Mouse (Mus musculus) intestine, embryonic 14.5 days (tissue): ENCODE measurements around the gene Ddx54. TPM values are rescaled to one million over a fixed set of nuclear protein-coding genes. Genes with fewer than 3 reads are reported as not detected.

Experiments
- ATAC-seq: fragments of 200-750 bp; cut with Nextera tagmentation; replicated peaks from 2 replicates; pipeline ENCODE4 v1.8.0; 2017; ENCODE audit warnings: low read depth, moderate number of reproducible peaks, moderate TSS enrichment, moderate library complexity; ENCODE audit not compliant: low FRiP score, low TSS enrichment
- DNase-seq: peaks from one replicate; pipeline ENCODE4 v3.0.0-alpha.2; 2018; ENCODE audit warnings: low spot score
- H3K27ac ChIP-seq: fragments of 300-500 bp; sonication (generic); 2 replicates; pipeline ENCODE4 v1.5.1; 2014; ENCODE audit warnings: low read depth, mild to moderate bottlenecking, control low read depth
- H3K27me3 ChIP-seq: fragments of 300-500 bp; sonication (generic); replicated peaks from 2 replicates; pipeline ENCODE4 v1.6.1; 2014; ENCODE audit warnings: low read length, control low read depth; ENCODE audit not compliant: control insufficient read depth, insufficient read depth
- H3K36me3 ChIP-seq: fragments of 300-500 bp; sonication (generic); 2 replicates; pipeline ENCODE4 v1.6.1; 2014; ENCODE audit warnings: low read length, control low read depth; ENCODE audit not compliant: control insufficient read depth, insufficient read depth
- H3K4me1 ChIP-seq: fragments of 300-500 bp; sonication (generic); replicated peaks from 2 replicates; pipeline ENCODE4 v1.6.1; 2014; ENCODE audit warnings: low read length, control low read depth, mixed read lengths; ENCODE audit not compliant: control insufficient read depth, insufficient read depth
- H3K4me2 ChIP-seq: fragments of 300-500 bp; sonication (generic); 2 replicates; pipeline ENCODE4 v1.6.1; 2014; ENCODE audit warnings: low read length
- H3K4me3 ChIP-seq: fragments of 300-500 bp; sonication (generic); 2 replicates; pipeline ENCODE4 v1.5.1; 2014; ENCODE audit warnings: low read depth, low read length, control low read depth, mixed read lengths
- H3K9ac ChIP-seq: fragments of 300-500 bp; sonication (generic); 2 replicates; pipeline ENCODE4 v1.6.1; 2014; ENCODE audit warnings: mild to moderate bottlenecking, low read length
- H3K9me3 ChIP-seq: fragments of 300-500 bp; sonication (generic); 2 replicates; pipeline ENCODE4 v1.6.1; 2016; ENCODE audit warnings: low read length, control low read depth; ENCODE audit not compliant: control insufficient read depth
- WGBS: fragments of 180-500 bp; shearing (Covaris S2); extraction: QIAGEN DNeasy Blood & Tissue Kit; methylation state at CpG from one replicate; pipeline ENCODE4 v1.1.7; 2014; 5-methylcytosine and 5-hydroxymethylcytosine counted together
- polyA plus RNA-seq: library from polyadenylated mRNA; unstranded; fragments of >200 nt; fragmentation: Nextera tagmentation; extraction: Ambion mirVana; gene quantifications from 2 replicates; pipeline ENCODE4 v1.2.1, GENCODE M21; 2014

Ddx54 gene
- polyA plus RNA-seq, 1 experiment from 2014 or later = 41.0 TPM

- Histone ChIP-seq H3K4me1 (peaks cover 80% of the 10 kb centered on the region), H3K9ac (no peak overlapping the region)
Measured at GRCm38 (mm10) chr5:120568336-120568768, 44.2 kb upstream of the Ddx54 start.

GRCm38 (mm10) chr5:120568964-120569363, 43.6 kb upstream of the Ddx54 start:
- no peak for DNase-seq
- Histone ChIP-seq H3K27ac (0 out of 2 replicates have a peak overlapping the region, but pooled peaks have one; percentile 62), H3K9ac (no peak overlapping the region), H3K36me3 (peaks cover 4% of the 10 kb centered on the region; the same call in 1 of the 2 replicates), H3K4me3 (no peak overlapping the region), H3K4me1 (peaks cover 76% of the 10 kb centered on the region), H3K27me3 (no peaks in the 10 kb centered on the region), H3K9me3 (no peaks in the 10 kb centered on the region), H3K4me2 (no peak overlapping the region)
- ATAC-seq = no peak
- WGBS = 65% methylated on average over 4 of the region's 4 CpGs

More at GRCm38 (mm10) chr5:120568336-120568768, 44.2 kb upstream of the Ddx54 start:
- peaks cover 4% of the 10 kb centered on the region; the same call in 1 of the 2 replicates for H3K36me3 ChIP-seq
- no peak for DNase-seq
- WGBS = 47% methylated on average over 9 of the region's 9 CpGs
- H3K9me3 ChIP-seq = no peaks in the 10 kb centered on the region
- ATAC-seq = no peak
- H3K4me3 ChIP-seq = no peak overlapping the region
- peak overlapping the region; percentile 62; the same call in 1 of the 2 replicates for H3K27ac ChIP-seq
- no peaks in the 10 kb centered on the region for H3K27me3 ChIP-seq
- 0 out of 2 replicates have a peak overlapping the region, but pooled peaks have one; percentile 5 for H3K4me2 ChIP-seq

- ATAC-seq (no peak), DNase-seq (no peak)
- H3K36me3 ChIP-seq = peaks cover 4% of the 10 kb centered on the region; the same call in 1 of the 2 replicates
- H3K4me1 ChIP-seq = peaks cover 70% of the 10 kb centered on the region
- H3K4me3 ChIP-seq = no peak overlapping the region
- H3K9ac ChIP-seq = no peak overlapping the region
- H3K27me3 ChIP-seq = no peaks in the 10 kb centered on the region
- H3K27ac ChIP-seq = no peak overlapping the region
- no peaks in the 10 kb centered on the region for H3K9me3 ChIP-seq
- WGBS = 59% methylated on average over 3 of the region's 3 CpGs
- H3K4me2 ChIP-seq = no peak overlapping the region
Measured at GRCm38 (mm10) chr5:120569791-120570190, 42.7 kb upstream of the Ddx54 start.

- H3K4me2 ChIP-seq = no peak overlapping the region
- no peaks in the 10 kb centered on the region for H3K9me3 ChIP-seq
- no peak for ATAC-seq
- H3K4me1 ChIP-seq = peaks cover 64% of the 10 kb centered on the region
- DNase-seq = no peak
- H3K4me3 ChIP-seq = no peak overlapping the region
- WGBS = 75% methylated on average over 11 of the region's 11 CpGs
- H3K36me3 ChIP-seq = peaks cover 4% of the 10 kb centered on the region; the same call in 1 of the 2 replicates
- H3K9ac ChIP-seq = no peak overlapping the region
- no peak overlapping the region; the same call in 1 of the 2 replicates for H3K27ac ChIP-seq
- no peaks in the 10 kb centered on the region for H3K27me3 ChIP-seq
Measured at GRCm38 (mm10) chr5:120570289-120570897, 42.1 kb upstream of the Ddx54 start.

- Histone ChIP-seq H3K36me3 (peaks cover 4% of the 10 kb centered on the region; the same call in 1 of the 2 replicates), H3K4me2 (no peak overlapping the region), H3K9me3 (no peaks in the 10 kb centered on the region), H3K9ac (no peak overlapping the region), H3K4me1 (peaks cover 56% of the 10 kb centered on the region), H3K27ac (peak overlapping the region; percentile 0; the same call in 1 of the 2 replicates), H3K4me3 (no peak overlapping the region), H3K27me3 (no peaks in the 10 kb centered on the region)
- WGBS = 38% methylated on average over 14 of the region's 14 CpGs
- no peak for ATAC-seq
- no peak for DNase-seq
Measured at GRCm38 (mm10) chr5:120571056-120571740, 41.3 kb upstream of the Ddx54 start.

GRCm38 (mm10) chr5:120574469-120575063, 38.0 kb upstream of the Ddx54 start:
- ATAC-seq (no peak), DNase-seq (no peak)
- 66% methylated on average over 10 of the region's 10 CpGs for WGBS
- H3K9me3 ChIP-seq = no peaks in the 10 kb centered on the region
- H3K27ac ChIP-seq = no peak overlapping the region
- peaks cover 4% of the 10 kb centered on the region; the same call in 1 of the 2 replicates for H3K36me3 ChIP-seq
- peaks cover 51% of the 10 kb centered on the region for H3K4me1 ChIP-seq
- H3K4me3 ChIP-seq = no peak overlapping the region
- H3K4me2 ChIP-seq = no peak overlapping the region
- H3K9ac ChIP-seq = no peak overlapping the region
- no peaks in the 10 kb centered on the region for H3K27me3 ChIP-seq

- Histone ChIP-seq H3K9me3 (no peaks in the 10 kb centered on the region), H3K4me3 (no peak overlapping the region), H3K36me3 (peaks cover 15% of the 10 kb centered on the region), H3K4me1 (peaks cover 39% of the 10 kb centered on the region), H3K27me3 (no peaks in the 10 kb centered on the region), H3K27ac (no peak overlapping the region), H3K9ac (no peak overlapping the region), H3K4me2 (no peak overlapping the region)
- DNase-seq (no peak), ATAC-seq (no peak; the same call in 1 of the 2 replicates)
- WGBS = 69% methylated on average over 11 of the region's 11 CpGs
Measured at GRCm38 (mm10) chr5:120576781-120577301, 35.7 kb upstream of the Ddx54 start.

- Histone ChIP-seq H3K27me3 (no peaks in the 10 kb centered on the region), H3K4me2 (no peak overlapping the region), H3K9ac (no peak overlapping the region), H3K36me3 (peaks cover 18% of the 10 kb centered on the region), H3K4me1 (peaks cover 35% of the 10 kb centered on the region), H3K27ac (peak overlapping the region; percentile 84), H3K4me3 (no peak overlapping the region), H3K9me3 (no peaks in the 10 kb centered on the region)
- WGBS = 61% methylated on average over 10 of the region's 10 CpGs
- DNase-seq (no peak), ATAC-seq (no peak)
Measured at GRCm38 (mm10) chr5:120577935-120578441, 34.6 kb upstream of the Ddx54 start.
